Mouse (Mus musculus) layer of hippocampus, adult 18-20 months (tissue): ENCODE measurements around the gene Gpr157. TPM values are rescaled to one million over a fixed set of nuclear protein-coding genes. Genes with fewer than 3 reads are reported as not detected.
"Not testable (repeated sequence)": the region's sequence is repeated elsewhere in the genome, so short reads cannot be mapped to it uniquely, and the experiment has no call there.

Experiments
- DNase-seq, 2 experiments: peaks; one replicate each; pipeline ENCODE4 v3.0.0; 2022; ENCODE audit warnings: low spot score in 2 of 2
- long read RNA-seq: library from polyadenylated mRNA; stranded (forward); transcript quantifications from one replicate; pipeline ENCODE4 v2.0.0, GENCODE M21; 2021
- total RNA-seq, 2 experiments: library from RNA; stranded (reverse); gene quantifications; 2 replicates each; pipeline ENCODE4 v1.2.3; 2021

Gpr157 gene
- total RNA-seq = 1 to 10 TPM; 1.2 to 1.5 TPM
- long read RNA-seq = 0 reads

DNA sequence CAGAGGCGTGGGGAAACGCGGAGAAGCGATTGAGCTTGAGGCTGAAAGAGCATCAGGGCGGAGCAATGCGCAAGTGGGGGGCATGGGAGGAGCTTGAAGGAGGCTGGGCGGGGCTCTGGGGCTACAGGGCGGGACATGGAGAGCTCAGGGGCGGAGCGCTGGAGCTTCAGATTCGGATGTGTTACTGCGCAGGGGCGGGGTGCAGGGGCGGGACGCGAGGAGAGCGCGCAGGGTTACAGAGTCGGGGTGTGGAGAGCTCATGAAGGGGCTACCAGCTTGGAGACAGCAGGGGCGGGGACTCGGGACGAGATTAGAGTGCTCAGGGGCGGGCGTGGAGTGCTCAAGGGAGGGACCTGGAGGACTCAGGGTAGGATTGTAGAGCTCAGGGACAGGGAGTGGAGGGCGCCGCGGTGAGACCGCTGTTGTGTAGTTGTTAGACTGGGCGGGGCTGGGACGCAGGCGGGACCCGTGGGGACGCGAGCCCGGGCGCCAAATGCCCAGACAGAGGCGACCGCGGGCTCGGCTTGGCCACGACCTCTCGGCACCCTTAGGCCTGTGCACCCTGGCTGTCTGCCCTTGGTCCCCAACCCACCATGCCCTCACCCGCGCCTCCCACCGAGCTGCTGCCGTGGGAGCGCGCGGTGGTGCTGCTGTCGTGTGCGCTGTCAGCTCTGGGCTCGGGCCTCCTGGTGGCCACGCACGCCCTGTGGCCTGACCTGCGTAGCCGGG, at the start of gene Gpr157:
TSS of gene Gpr157 (plus strand) at position 205 of the 729 bp plus-strand sequence.
- DNase-seq = peak; percentile 87 to 92

DNA sequence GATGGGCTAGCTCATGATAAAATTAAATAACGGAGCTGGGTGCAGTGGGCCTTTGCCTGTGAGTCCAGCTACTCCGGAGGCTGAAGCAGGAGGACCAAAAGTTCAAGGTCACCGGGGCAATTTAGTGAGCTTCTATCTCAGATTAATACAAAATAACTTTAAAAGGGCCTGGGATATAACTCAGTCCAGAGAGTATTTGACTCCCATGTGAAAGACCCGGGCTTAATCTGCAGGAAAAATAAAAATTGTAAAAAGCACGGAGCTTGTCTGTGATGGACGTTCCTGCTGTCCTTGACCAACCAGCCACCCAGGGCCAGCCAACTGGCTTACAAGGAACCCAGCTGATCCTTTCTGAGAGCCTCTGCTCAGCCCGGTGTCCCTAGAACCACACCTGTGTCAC, 48.6 kb upstream of the Gpr157 start:
- DNase-seq = no peak

DNA sequence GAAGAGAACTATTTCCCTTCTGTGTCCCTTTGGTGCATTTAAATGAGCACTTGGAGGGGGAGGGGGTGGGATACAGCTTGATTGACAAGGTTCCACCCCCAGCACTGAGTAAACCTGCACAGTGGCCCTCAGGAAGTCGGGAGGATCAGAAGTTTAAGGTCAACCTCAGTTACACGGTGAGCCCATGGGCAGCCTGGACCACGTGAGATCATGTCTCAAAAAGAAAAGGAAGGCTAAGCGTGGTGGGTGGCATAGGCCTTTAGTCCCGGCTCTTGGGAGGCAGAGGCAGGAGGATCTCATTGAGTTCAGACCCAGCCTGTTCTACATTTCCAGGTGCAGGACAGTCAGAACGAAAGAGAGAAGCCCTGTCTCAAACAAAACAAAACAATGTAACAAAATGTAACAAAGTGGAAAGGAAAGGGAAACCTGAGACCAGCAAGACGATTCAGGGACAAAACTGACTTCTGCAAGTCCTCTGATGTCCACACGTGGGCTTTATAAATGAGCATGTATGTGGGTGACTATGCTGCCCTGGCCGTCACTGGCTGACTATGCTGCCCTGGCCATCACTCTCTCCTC, 47.1 kb upstream of the Gpr157 start:
- no peak for DNase-seq

DNA sequence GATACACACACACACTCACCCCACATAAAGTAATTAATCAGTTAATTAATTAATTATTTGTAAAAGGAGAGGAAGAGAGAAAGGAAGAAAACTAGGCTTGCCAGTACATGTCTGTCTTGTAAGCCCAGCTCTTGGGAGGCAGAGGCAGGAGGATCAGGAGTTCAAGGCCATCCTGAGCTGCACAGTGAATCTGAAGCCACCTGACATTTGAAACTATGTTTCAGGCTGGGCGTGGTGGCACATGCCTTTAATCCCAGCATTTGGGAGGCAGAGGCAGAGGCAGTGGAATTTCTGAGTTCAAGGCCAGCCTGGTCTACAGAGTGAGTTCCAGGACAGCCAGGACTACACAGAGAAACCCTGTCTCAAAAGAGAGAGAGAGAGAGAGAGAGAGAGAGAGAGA, 46.3 kb upstream of the Gpr157 start:
- not testable (repeated sequence) for DNase-seq

DNA sequence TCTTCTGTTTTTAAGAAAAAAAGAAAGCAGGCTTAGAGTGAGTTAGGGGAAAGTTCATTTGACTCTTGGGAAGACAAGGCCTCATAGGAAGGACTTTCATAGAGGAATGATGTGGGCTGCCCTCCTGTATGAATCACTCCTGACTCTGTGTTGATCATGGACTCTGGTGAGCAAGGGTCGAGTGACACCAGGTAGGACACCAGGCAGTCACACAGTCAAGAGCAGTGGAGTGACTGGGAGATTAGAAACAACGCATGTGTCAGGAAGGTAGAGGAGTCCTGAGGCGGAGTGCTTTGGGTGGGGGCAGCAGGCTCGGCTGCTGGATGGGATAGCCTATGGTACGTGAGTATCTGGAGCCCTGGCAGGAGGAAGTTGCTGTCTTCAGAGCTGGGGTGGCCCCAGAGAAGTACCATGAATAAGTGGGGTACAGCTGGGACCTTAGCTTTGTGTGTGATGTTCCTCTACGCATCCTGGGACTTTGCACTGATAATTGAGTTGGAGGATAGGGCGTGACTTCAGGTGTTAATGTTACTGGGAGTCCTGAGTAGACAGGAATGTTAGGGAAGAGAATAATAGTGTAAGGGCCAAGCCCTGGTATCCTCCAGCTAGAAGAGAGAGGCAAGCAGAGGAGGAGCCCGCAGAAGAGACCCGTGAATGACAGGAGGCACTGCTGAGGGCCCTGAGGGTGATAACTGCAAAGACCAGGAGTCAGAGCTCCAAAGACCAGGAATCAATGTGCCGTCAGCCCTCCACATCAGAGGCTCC, 45.6 kb upstream of the Gpr157 start:
- no peak for DNase-seq

DNA sequence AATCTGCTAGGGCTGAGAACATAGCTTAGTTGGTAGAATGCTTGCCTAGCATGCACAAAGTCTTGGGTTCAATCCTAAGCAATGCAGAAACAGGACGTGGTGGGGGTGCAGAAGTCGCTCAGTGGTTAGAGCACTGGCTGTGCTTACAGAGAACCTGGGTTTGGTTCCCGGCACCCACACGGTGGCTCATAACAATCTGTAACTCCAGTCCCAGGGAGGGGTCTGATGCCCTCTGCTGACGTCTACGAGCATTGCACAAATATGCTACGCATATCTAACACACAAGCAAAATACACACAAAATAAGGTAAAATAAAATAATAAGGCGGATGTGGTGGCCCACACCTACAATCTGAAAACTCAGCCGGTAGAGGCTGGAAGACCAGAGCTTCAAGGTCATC, 43.6 kb upstream of the Gpr157 start:
- no peak for DNase-seq

DNA sequence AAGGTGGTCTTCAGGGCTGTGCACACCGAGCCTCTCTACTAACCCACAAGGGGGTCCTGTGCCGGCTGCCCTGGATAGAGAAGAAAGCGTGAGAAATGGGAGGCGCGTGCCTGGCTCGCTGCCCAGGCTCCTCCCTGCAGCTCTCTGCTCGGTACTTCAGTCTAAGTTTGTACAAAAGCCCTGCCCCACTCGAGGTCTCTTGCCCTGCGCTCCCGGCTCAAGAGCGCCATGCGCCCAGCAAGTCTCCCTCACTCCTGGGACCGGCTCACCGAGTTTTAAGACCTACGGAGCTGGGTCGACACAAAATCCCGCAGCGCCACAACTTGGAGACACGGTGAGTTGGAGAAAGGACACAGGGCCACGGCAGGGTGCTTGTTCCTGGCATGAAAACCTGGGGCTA, 39.1 kb upstream of the Gpr157 start:
- DNase-seq = no peak

DNA sequence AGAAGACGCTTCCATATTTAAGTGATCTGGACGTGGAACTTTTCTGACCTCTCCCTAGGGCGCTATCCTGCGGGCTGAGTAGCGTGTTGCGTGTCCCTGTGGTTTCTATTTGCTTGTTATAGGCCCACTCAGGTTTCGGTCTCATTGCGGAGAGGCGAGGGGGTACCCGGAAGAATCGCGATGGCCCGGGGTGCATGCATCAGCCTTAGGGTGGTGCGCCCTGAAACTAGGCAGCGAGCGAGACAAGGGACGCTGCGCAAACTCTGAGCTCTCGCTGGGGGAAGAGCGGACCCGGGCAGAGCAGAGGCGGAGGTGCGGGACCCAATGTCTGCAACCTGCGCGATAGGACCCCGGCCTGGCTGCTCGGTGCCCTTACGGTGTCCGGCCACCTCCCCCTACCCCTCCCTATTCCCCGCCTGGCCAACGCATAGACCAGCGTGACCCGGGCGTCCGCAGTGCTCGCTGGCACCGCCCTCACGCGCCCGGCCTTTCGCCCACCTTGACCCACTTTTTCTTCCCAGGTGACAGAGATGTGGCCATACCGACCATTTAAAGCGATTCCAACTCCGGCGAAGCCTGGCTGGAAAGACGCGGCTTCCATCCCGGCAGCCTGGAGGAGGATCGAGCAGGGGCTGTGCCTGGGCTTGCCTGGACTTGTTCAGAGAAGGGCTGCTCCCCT, 38.5 kb upstream of the Gpr157 start:
- no peak for DNase-seq

DNA sequence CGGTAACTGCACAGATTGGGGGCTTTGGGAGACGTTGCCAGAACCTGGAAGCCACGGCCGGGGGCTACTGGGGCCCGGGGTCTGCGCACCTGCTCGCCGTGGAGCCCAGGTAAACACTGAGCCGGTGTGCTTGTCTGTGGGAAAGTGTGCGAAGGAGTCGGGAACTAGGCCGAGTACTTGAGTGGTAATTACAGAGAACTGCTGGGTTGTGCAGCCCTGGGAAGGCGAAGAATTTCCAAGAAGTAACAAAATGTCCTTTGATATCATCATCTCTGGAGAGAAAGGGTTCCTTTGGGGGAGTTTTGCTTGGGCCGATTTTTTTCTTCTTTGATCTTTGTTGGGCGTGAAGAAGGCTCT, 38.0 kb upstream of the Gpr157 start:
- DNase-seq = no peak

DNA sequence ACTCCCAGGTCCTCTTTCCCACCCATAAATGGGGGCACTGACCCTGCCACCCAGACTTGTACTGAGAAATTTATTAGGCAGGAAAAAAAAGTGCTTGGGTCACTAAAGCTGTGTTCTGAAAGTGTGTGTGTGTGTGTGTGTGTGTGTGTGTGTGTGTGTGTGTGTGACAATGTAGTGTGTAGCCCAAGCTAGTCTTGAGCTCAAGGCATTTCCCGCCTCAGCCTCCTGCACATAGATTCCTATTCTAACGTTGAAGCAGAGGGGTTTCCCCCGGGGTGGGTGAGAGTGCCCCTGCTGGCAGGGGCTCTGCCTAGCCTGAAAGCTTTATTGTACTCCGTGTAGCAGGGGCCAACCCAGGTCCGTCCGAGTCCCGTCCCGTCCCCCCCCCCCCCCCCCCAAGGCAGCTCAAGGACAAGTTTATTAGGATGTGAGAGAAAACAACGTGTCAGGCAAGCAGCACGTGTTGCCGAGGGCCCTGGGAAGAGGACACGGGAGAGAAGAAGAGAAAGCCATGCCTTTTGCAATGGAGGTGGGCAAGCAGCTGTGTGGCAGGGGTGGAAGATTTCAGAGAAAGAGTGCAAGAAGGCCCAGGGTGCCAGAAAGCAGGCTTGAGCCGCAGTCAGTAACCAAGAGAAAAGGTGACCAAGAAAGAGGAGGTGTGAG, 37.5 kb upstream of the Gpr157 start:
- DNase-seq = no peak

DNA sequence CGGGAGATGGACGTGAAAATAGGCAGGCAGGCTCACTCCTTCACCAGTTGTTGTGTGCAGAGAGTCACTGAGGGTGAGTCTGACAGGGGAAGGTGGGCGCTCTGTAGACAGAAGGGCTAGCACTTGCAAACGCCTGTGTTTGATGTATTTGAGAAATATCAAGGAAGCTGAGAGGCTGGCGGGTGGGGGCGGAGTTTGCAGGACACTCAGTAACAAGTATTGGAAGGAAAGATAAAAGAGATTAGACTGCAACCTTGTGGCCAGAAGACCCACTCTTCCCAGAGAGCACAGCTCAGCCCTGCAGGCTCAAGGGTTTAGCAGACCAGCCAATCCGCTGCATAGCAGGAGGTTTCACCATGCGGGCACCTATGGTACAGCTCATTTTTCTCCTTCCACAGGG, 35.7 kb upstream of the Gpr157 start:
- DNase-seq = no peak

DNA sequence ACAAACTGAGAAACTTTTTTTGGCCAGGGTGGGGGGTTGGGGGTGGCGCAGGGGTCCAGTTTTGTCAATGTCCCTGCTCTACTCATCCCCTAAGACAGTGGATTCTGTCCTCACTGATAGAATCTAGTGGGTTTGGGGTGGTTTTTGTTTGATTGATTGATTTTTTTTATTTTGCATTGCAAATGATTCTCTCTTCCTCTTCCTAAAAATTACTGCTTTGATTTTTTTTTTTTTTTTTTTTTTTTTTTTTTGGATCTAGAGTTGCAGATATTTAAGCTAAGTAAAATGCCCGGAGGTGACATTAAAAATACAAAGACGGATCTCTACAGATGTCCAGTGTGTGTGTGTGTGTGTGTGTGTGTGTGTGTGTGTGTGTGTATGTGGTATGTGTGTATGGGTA, 34.8 kb upstream of the Gpr157 start:
- no peak for DNase-seq

DNA sequence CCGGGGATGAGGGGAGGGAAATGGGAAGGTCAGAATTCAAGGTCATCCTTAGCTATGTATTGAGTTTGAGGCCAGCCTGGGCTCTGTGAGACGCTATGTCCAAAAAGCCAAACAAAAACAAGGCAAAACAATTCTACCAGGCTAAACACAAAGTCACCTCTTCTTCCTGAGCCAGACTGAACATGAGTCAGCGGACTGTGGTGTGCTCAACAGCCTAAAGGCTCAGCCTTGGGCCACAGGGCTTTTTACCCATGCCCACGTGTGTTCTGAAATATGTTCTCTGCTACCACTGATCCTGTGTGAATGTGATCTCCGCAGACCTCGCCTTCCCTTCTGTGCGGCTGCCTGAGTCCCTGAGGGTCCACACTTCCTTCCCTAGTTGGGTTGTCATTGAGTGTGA, 31.0 kb upstream of the Gpr157 start:
- DNase-seq = no peak

DNA sequence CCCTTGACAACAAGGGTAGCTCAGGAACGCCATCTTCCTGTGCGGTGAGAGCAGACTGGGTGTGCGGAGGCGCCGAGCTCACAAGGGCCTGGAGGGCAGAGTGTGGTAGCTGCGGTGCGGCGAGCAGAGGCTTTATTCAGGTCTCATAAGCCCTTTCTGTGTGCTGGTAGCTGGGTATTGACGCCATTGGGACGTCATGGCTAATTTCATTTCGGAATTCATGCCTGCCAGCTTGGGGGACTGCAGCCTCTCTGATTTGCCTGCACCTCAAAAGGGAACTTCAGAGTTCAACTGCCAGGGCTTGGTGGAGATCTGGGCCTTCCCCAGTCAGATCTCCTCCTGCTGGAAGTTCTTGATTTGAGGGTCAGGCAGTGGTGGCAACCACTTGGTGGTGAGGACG, 29.4 kb upstream of the Gpr157 start:
- no peak for DNase-seq

DNA sequence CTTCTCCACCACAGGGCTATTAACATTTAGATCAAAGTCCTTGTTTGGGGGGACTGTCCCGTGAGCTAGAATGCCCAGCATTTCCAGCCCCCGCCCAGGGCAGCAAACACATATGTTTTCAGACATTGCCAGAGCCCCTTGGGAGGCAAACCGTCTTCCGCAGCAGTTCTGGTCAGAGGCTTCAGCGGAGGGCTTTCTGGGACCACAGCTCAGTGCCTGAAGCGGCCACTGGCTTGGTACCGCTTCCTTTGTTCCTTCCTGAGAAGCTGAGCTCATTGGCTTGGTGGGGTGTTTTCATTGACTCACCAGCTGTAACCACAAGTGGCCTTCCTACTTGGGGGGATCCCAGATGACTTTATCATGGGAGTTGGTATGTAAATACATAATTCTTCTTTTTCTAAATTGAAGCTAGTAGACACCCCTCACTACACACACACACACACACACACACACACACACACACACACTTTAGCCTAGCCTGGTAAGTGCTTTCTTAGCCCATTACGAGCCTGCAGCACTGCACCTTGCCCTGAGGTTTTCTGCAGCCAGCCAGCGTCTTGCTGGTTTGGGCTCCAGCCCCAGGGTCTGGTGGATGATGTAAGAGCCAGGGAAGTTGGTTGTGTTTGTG, 27.2 kb upstream of the Gpr157 start:
- no peak for DNase-seq

DNA sequence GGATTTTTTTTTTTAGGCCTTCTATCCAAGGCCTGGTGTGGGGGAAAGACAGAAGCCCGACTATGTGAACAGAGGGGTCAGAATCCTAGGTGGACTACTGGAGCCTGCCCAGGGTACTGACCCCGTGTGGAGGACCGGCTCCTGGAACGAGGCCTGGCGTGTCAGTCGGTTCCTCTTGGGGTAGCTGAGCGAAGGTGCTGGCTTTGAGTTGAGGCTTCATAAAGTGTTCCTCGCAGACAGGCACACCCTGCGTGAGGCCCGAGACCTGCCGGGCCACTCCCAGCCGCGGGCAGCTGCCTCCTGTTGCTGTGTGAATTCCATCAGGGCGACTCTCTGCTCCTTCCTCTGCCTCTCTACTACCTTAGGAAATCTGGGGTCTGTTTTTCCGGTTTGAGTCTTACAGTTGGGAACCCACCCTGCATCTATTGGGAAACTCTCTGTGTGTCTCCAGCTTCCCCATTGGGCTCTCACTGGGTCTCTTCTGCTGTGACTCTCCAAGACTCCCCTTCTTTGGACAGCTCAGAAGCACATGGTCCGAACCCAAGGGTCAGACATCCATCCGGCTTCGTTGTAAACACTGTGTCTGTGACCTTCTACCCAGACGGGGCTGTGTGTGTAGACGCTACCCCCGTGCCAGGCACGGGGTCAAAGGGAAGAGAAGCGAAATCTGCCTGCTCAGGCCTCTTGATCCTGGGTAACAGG, 26.5 kb upstream of the Gpr157 start:
- no peak for DNase-seq

DNA sequence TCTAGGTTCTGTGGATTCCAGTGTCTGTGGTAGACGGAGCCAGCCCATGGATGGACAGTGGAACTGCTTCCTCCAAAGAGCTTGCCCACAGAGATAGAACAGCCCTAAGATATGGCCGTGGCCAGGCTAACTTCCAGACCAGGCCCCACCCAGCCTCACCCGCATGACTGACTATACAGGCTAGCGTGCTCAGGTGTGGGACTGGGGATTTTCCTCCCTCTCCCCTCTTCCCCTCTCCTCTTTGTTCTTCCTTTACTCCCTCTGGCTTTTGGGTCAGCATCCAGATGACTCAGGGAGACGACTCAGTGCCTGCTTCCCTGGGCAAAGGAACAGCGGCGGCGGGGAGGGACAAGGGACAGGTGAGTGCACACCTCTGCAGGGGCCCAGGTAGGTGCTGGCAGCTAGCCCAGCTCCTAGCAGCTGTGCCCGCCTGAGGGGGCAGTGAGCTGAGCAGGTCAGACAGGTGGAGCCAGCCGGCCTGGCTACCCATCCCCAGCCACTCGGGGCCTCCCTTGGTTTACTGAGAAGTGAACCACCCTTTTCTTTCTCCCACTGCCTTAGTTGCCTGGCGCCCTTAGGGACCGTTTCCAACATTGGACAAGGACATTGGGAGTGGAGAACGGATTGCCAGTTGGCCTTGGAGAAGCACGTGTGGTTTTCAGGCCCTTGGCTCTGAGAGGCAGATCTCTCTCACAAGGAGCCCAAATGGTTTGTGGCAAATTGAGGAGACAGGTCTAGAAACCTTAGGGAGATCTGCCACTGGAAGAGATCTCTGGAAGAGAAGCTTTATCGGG, 25.5 kb upstream of the Gpr157 start:
- no peak for DNase-seq

DNA sequence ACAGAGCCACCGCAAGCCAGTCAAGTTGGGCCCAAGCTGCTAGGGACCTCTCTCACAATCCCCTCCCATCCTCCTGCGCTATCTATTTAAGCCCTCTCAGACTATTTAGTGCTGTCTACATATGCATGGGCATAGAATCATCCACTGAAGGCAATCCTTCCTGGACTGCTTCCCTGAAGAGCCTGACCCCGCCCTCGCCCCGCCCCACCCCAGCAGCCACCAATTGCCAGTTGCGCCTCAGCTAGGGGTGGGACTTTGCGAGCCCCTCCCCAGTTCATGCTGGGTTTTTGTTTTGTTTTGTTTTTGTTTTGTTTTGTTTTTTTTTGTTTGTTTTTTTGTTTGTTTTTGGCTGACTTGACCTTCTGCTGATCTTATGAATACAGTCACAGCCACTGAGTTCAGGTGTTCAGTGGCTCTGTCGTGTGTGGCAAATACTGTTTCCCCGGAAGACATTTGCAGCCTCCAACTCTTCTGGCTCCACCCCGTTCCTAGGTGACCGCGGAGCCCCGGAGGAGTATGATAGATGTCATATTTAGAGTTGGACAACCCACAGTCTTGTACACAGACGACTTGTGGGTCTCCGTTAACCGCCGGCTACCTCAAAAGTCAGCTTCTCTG, 20.4 kb upstream of the Gpr157 start:
- DNase-seq = no peak

DNA sequence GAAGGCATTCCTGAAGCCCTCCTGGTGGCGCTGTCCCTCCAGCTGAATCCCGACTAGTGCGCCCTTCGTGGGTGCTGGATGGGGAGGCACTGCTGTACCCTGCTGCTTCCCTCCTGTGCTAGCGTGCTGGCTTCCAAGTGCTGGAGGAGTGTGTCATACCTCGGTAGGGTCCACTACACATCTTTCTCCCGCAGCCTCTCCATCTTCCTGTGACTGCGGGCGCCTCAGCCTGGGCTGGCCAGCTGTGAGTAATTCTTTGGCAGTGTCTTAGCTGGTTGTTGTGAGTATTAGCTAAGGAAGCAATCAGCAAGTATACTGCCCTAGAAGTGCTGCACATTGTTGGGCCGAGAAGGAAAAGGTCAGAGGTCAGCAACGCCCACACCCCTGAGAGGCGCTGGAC, 18.9 kb upstream of the Gpr157 start:
- DNase-seq = no peak
